Mouse (Mus musculus) ES-E14 (cell line): ENCODE data around the gene Eif3l. TPM values are rescaled to one million over a fixed set of nuclear protein-coding genes. Genes with fewer than 3 reads are reported as not detected.
"Not testable (repeated sequence)": the region's sequence is repeated elsewhere in the genome, so short reads cannot be mapped to it uniquely, and the experiment has no call there.

Experiments
- DNase-seq: peaks from one replicate; pipeline ENCODE4 v3.0.0-alpha.2; 2013; ENCODE audit warnings: low read depth, low spot score
- H3K27ac ChIP-seq: 2 replicates; pipeline ENCODE4 v1.5.1; 2012; ENCODE audit warnings: low read depth, mild to moderate bottlenecking, low read length, moderate library complexity, mixed read lengths; ENCODE audit not compliant: poor library complexity, insufficient read depth, severe bottlenecking
- H3K36me3 ChIP-seq: 2 replicates; pipeline ENCODE4 v1.6.1; 2012; ENCODE audit warnings: mild to moderate bottlenecking, low read length, moderate library complexity, mixed read lengths; ENCODE audit not compliant: control insufficient read depth, poor library complexity, insufficient read depth, severe bottlenecking
- H3K4me1 ChIP-seq, 2 experiments: fragments of 150-350 bp in 1 of 2; sonication (generic) in 1 of 2; 2 replicates each; pipeline ENCODE4 v1.6.1; 2012; ENCODE audit warnings: low read length in 2 of 2, mild to moderate bottlenecking in 1 of 2, mixed read lengths in 1 of 2; ENCODE audit not compliant: control insufficient read depth in 2 of 2, insufficient read depth in 2 of 2, poor library complexity in 1 of 2
- H3K4me3 ChIP-seq, 2 experiments: fragments of 150-350 bp in 1 of 2; sonication (generic) in 1 of 2; 2 replicates each; pipeline ENCODE4 v1.5.1; 2012; ENCODE audit warnings: low read length in 2 of 2, low read depth in 1 of 2, mild to moderate bottlenecking in 1 of 2, mixed read lengths in 1 of 2; ENCODE audit not compliant: insufficient read depth in 1 of 2, poor library complexity in 1 of 2, severe bottlenecking in 1 of 2
- H3K9ac ChIP-seq: 2 replicates; pipeline ENCODE4 v1.6.1; 2012; ENCODE audit warnings: low read depth, mild to moderate bottlenecking, low read length, mixed read lengths; ENCODE audit not compliant: poor library complexity, insufficient read depth, severe bottlenecking
- H3K9me3 ChIP-seq: fragments of 150-350 bp; sonication (generic); 2 replicates; pipeline ENCODE4 v1.6.1; 2012; ENCODE audit warnings: low read depth, mild to moderate bottlenecking, low read length; ENCODE audit not compliant: control insufficient read depth, insufficient read depth
- CHD2 ChIP-seq: IDR thresholded peaks from 2 replicates; pipeline ENCODE4 v1.6.1; 2014; ENCODE audit warnings: mild to moderate bottlenecking, low read depth, low read length, inconsistent platforms
- HCFC1 ChIP-seq: IDR thresholded peaks from 2 replicates; pipeline ENCODE4 v1.6.1; 2012; ENCODE audit warnings: low read length, inconsistent platforms, borderline replicate concordance; ENCODE audit not compliant: insufficient read depth
- MAFK ChIP-seq: IDR thresholded peaks from 2 replicates; pipeline ENCODE4 v1.6.1; 2014; ENCODE audit warnings: mild to moderate bottlenecking, low read depth, low read length, inconsistent platforms; ENCODE audit not compliant: insufficient read depth
- ZC3H11A ChIP-seq: IDR thresholded peaks from 2 replicates; pipeline ENCODE4 v1.6.1; 2012; ENCODE audit warnings: low read depth, mild to moderate bottlenecking, inconsistent platforms, low read length, borderline replicate concordance
- ZNF384 ChIP-seq: IDR thresholded peaks from 2 replicates; pipeline ENCODE4 v1.6.1; 2012; ENCODE audit warnings: low read depth, low read length, inconsistent platforms
- in situ Hi-C, 2 experiments: fragments of 600-800 bp; cut with MboI; formaldehyde crosslinking; loops; one replicate each; pipeline ENCODE4 v1.15.1; 2025; ENCODE audit warnings: low sequenced_read_pairs in 2 of 2, inconsistent platforms in 1 of 2; ENCODE audit not compliant: unreplicated experiment in 2 of 2
- total RNA-seq: library from RNA; depleted of rRNA; stranded (reverse); fragments of 300-350 nt; gene quantifications from 2 replicates; pipeline ENCODE4 v1.2.3, GENCODE M21; 2012

Gene Eif3l
- total RNA-seq, 1 experiment: 380 TPM

GRCm38 (mm10) chr15:79028237-79028738, 46.7 kb upstream of the Eif3l start, which contains the start of gene H1f0:
Gene H1f0, plus strand, starts transcription at chr15:79028450.
- no peaks in the 10 kb centered on the region for H3K9me3 ChIP-seq
- H3K27ac ChIP-seq: no peak within 1 kb of the TSS
- peak; percentile 71 for DNase-seq
- peak within 1 kb of the TSS; percentile 90 for H3K9ac ChIP-seq
- peak within 1 kb of the TSS; percentile 76 for H3K4me3 ChIP-seq
- TF ChIP-seq MAFK (no peak), CHD2 (no peak), ZC3H11A (no peak), ZNF384 (no peak), HCFC1 (no peak)
- peaks cover 8 to 21% of the 10 kb centered on the region in 2 experiments; a peak in 2 of 4 replicates for H3K4me1 ChIP-seq
- in situ Hi-C loops: no loop called here
- H3K36me3 ChIP-seq: no peaks in the 10 kb centered on the region

DNA sequence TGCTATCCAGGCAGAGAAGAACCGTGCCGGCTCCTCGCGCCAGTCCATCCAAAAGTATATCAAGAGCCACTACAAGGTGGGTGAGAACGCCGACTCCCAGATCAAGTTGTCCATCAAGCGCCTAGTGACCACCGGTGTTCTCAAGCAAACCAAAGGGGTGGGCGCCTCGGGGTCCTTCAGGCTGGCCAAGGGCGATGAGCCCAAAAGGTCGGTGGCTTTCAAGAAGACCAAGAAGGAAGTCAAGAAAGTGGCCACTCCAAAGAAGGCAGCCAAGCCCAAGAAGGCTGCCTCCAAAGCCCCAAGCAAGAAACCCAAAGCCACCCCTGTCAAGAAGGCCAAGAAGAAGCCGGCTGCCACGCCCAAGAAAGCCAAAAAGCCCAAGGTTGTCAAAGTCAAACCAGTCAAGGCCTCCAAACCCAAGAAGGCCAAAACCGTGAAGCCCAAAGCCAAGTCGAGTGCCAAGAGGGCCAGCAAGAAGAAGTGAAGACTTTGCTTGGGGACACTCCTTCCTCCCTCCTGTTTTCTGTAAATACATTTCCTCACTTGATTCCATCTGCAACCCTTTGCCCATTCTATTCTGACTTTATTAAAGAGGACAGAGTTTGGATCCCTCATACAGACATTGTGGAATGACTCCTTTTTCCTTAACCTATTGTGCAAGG, 46.0 kb upstream of the Eif3l start:
- Histone ChIP-seq H3K27ac (no peak overlapping the region), H3K9ac (peak overlapping the region; percentile 90), H3K4me1 (peaks cover 8 to 21% of the 10 kb centered on the region in 2 experiments; a peak in 2 of 4 replicates), H3K9me3 (no peaks in the 10 kb centered on the region), H3K36me3 (peaks cover 2% of the 10 kb centered on the region; the same call in 1 of the 2 replicates), H3K4me3 (peak overlapping the region; percentile 76)
- in situ Hi-C loops: no loop called here
- no peak for DNase-seq
- TF ChIP-seq ZC3H11A: no peak
- no peak for TF ChIP-seq MAFK

DNA sequence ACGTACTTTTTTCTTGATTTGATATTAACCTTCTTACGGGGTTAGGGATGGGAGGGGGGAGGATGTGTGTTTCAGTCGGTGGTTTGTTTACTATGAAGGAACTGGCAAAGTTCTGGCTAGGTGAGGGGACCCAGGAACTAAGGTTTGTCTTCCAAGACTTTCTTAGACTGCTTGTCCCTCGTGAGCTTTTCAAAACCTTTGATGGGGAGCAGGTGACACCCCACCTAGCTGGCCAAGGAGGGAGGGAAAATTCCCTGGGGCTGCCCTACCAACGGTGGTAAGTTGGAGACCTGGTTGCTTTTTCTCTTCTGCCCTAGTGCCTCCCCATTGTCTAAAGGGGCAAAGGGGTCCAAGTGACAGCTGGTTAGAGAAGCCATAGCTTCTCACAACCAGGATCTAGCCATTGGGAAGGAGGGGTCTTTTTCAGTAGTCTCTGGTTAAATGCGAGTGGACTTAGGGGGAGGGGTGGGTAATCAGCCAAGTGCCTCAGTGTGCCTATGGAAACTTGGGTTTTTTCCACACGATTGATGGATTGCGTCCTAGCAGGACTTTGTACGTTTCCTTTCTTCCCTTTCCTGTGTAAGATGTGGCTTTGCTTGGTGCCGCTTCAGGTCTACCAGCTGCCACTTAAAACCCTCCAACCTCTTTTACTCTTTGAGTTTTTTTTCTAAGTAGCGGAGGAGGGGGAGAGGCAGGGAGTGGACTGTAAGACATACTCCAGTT, 45.3 kb upstream of the Eif3l start:
- Histone ChIP-seq H3K4me1 (peaks cover 8 to 21% of the 10 kb centered on the region in 2 experiments; a peak in 2 of 4 replicates), H3K9me3 (no peaks in the 10 kb centered on the region), H3K9ac (no peak overlapping the region), H3K36me3 (peaks cover 6% of the 10 kb centered on the region; the same call in 1 of the 2 replicates), H3K4me3 (peak overlapping the region; percentile 3 to 76; a peak in 1 of 4 replicates), H3K27ac (no peak overlapping the region)
- TF ChIP-seq MAFK: no peak
- no peak for TF ChIP-seq ZNF384
- no peak for TF ChIP-seq HCFC1
- no peak for TF ChIP-seq CHD2
- TF ChIP-seq ZC3H11A: no peak
- no peak for DNase-seq
- in situ Hi-C loops: no loop called here

GRCm38 (mm10) chr15:79030551-79031435, 44.2 kb upstream of the Eif3l start:
- H3K4me1 ChIP-seq: peaks cover 3 to 20% of the 10 kb centered on the region in 2 experiments; a peak in 2 of 4 replicates
- DNase-seq: peak; percentile 91
- H3K4me3 ChIP-seq: peak overlapping the region; percentile 68 to 77
- TF ChIP-seq HCFC1: no peak
- TF ChIP-seq MAFK: no peak
- TF ChIP-seq ZNF384: no peak
- TF ChIP-seq CHD2: no peak
- no peak for TF ChIP-seq ZC3H11A
- H3K36me3 ChIP-seq: peaks cover 11% of the 10 kb centered on the region
- in situ Hi-C loops: no loop called here
- H3K27ac ChIP-seq: no peak overlapping the region; the same call in 1 of the 2 replicates
- no peaks in the 10 kb centered on the region for H3K9me3 ChIP-seq
- H3K9ac ChIP-seq: peak overlapping the region; percentile 63

GRCm38 (mm10) chr15:79031908-79032307, 43.1 kb upstream of the Eif3l start:
- Histone ChIP-seq H3K4me1 (peaks cover 3 to 13% of the 10 kb centered on the region in 2 experiments; a peak in 2 of 4 replicates), H3K36me3 (peaks cover 19% of the 10 kb centered on the region)
- H3K9me3 ChIP-seq, DNase-seq, H3K27ac ChIP-seq, in situ Hi-C loops, H3K9ac ChIP-seq, H3K4me3 ChIP-seq: not testable (repeated sequence)
